Mouse (Mus musculus): ENCODE results near the gene Map4k3.

- no peak for TF ChIP-seq POLR2A (IDR thresholded peaks at IDR 0.05; ENCODE audit: borderline replicate concordance, extremely low read depth, low read depth, low read length)
- no peak for TF ChIP-seq CTCF (IDR thresholded peaks at IDR 0.05; ENCODE audit: insufficient read depth, low read length)
Measured at GRCm38 (mm10) chr17:80755076-80755871, 27.0 kb upstream of the Map4k3 start.
